Mouse (Mus musculus): ENCODE measurements around the gene Usp46. TPM values are rescaled to one million over a fixed set of nuclear protein-coding genes. Genes with fewer than 3 reads are reported as not detected.
A peak's percentile ranks its signal among the peaks of the same experiment; 100 is the strongest.
"Not testable (repeated sequence)": the region's sequence is repeated elsewhere in the genome, so short reads cannot be mapped to it uniquely, and the experiment has no call there.

The Usp46 gene
- polyA plus RNA-seq, 1 experiment from 2014 or later: 26.9 TPM

GRCm38 (mm10) chr5:74093556-74094428 lies 25.6 kb upstream of the Usp46 start:
- Histone ChIP-seq H3K27me3 (no peaks in the 10 kb centered on the region), H3K9me3 (replicated peaks) (no peaks in the 10 kb centered on the region), H3K36me3 (peaks cover 20% of the 10 kb centered on the region; the same call in 1 of the 2 replicates), H3K4me2 (peak overlapping the region; percentile 76), H3K9ac (peak overlapping the region; percentile 98), H3K27ac (peak overlapping the region; percentile 94), H3K4me3 (peak overlapping the region; percentile 93), H3K4me1 (replicated peaks) (peaks cover 23% of the 10 kb centered on the region; the same call in 1 of the 2 replicates)
- 21% methylated on average over 11 of the region's 11 CpGs for WGBS
- ATAC-seq (replicated peaks; ENCODE audit: insufficient number of reproducible peaks, insufficient read depth, low FRiP score, low read depth): no peak

GRCm38 (mm10) chr5:74092833-74093555 lies 24.8 kb upstream of the Usp46 start:
- no peaks in the 10 kb centered on the region for H3K27me3 ChIP-seq
- WGBS: under 1% methylated on average over 57 of the region's 57 CpGs
- peak overlapping the region; percentile 76 for H3K4me2 ChIP-seq
- peak overlapping the region; percentile 93 for H3K4me3 ChIP-seq
- peak; percentile 95 for ATAC-seq (replicated peaks; ENCODE audit: insufficient number of reproducible peaks, insufficient read depth, low FRiP score, low read depth)
- H3K9ac ChIP-seq: peak overlapping the region; percentile 98
- H3K4me1 ChIP-seq (replicated peaks): peaks cover 23% of the 10 kb centered on the region; the same call in 1 of the 2 replicates
- H3K9me3 ChIP-seq (replicated peaks): no peaks in the 10 kb centered on the region
- peaks cover 20% of the 10 kb centered on the region; the same call in 1 of the 2 replicates for H3K36me3 ChIP-seq
- peak overlapping the region; percentile 94 for H3K27ac ChIP-seq

- H3K9me3 ChIP-seq (replicated peaks): no peaks in the 10 kb centered on the region
- H3K9ac ChIP-seq: peak overlapping the region; percentile 45; the same call in 1 of the 2 replicates
- H3K36me3 ChIP-seq: peaks cover 20% of the 10 kb centered on the region; the same call in 1 of the 2 replicates
- peak overlapping the region; percentile 94 for H3K27ac ChIP-seq
- 0 out of 2 replicates have a peak, but pooled peaks have one; percentile 1 for ATAC-seq (replicated peaks; ENCODE audit: insufficient number of reproducible peaks, insufficient read depth, low FRiP score, low read depth)
- H3K4me2 ChIP-seq: peak overlapping the region; percentile 76
- H3K27me3 ChIP-seq: no peaks in the 10 kb centered on the region
- 43% methylated on average over 4 of the region's 4 CpGs for WGBS
- peaks cover 23% of the 10 kb centered on the region; the same call in 1 of the 2 replicates for H3K4me1 ChIP-seq (replicated peaks)
- peak overlapping the region; percentile 93 for H3K4me3 ChIP-seq
These were observed 24.2 kb upstream of the Usp46 start for GRCm38 (mm10) chr5:74092481-74092832.

GRCm38 (mm10) chr5:74089643-74090042 lies 21.4 kb upstream of the Usp46 start:
- no peak overlapping the region for H3K9ac ChIP-seq
- 0 out of 2 replicates have a peak, but pooled peaks cover under 1% of the 10 kb centered on the region for H3K36me3 ChIP-seq
- peaks cover 13% of the 10 kb centered on the region; the same call in 1 of the 2 replicates for H3K4me1 ChIP-seq (replicated peaks)
- no peak for ATAC-seq (replicated peaks; ENCODE audit: insufficient number of reproducible peaks, insufficient read depth, low FRiP score, low read depth)
- H3K4me3 ChIP-seq: no peak overlapping the region
- H3K9me3 ChIP-seq (replicated peaks): no peaks in the 10 kb centered on the region
- no peaks in the 10 kb centered on the region for H3K27me3 ChIP-seq
- no peak overlapping the region for H3K4me2 ChIP-seq
- 78% methylated on average over 3 of the region's 3 CpGs for WGBS
- no peak overlapping the region for H3K27ac ChIP-seq

GRCm38 (mm10) chr5:74081756-74082155 lies 13.5 kb upstream of the Usp46 start:
- Histone ChIP-seq H3K36me3 (no peaks in the 10 kb centered on the region), H3K4me1 (replicated peaks) (peaks cover 10% of the 10 kb centered on the region; the same call in 1 of the 2 replicates), H3K4me3 (no peak overlapping the region), H3K27ac (no peak overlapping the region), H3K9me3 (replicated peaks) (no peaks in the 10 kb centered on the region), H3K27me3 (no peaks in the 10 kb centered on the region), H3K9ac (no peak overlapping the region), H3K4me2 (no peak overlapping the region)
- no peak for ATAC-seq (replicated peaks; ENCODE audit: insufficient number of reproducible peaks, insufficient read depth, low FRiP score, low read depth)
- 70% methylated on average over 6 of the region's 6 CpGs for WGBS

- no peak overlapping the region for H3K9ac ChIP-seq
- WGBS: 66% methylated on average over 11 of the region's 11 CpGs
- H3K4me2 ChIP-seq: no peak overlapping the region
- no peaks in the 10 kb centered on the region for H3K27me3 ChIP-seq
- no peak for ATAC-seq (replicated peaks; ENCODE audit: insufficient number of reproducible peaks, insufficient read depth, low FRiP score, low read depth)
- H3K27ac ChIP-seq: no peak overlapping the region
- no peaks in the 10 kb centered on the region for H3K36me3 ChIP-seq
- no peaks in the 10 kb centered on the region for H3K9me3 ChIP-seq (replicated peaks)
- peaks cover 12% of the 10 kb centered on the region; the same call in 1 of the 2 replicates for H3K4me1 ChIP-seq (replicated peaks)
- H3K4me3 ChIP-seq: no peak overlapping the region
These were observed 10.8 kb upstream of the Usp46 start for GRCm38 (mm10) chr5:74078861-74079615.

GRCm38 (mm10) chr5:74078400-74078799 lies 10.2 kb upstream of the Usp46 start:
- WGBS: 86% methylated on average over 1 of the region's 1 CpGs
- no peak for ATAC-seq (replicated peaks; ENCODE audit: insufficient number of reproducible peaks, insufficient read depth, low FRiP score, low read depth)
- H3K4me1 ChIP-seq (replicated peaks): peaks cover 12% of the 10 kb centered on the region; the same call in 1 of the 2 replicates

GRCm38 (mm10) chr5:74077959-74078358 lies 9.7 kb upstream of the Usp46 start:
- peaks cover 12% of the 10 kb centered on the region; the same call in 1 of the 2 replicates for H3K4me1 ChIP-seq (replicated peaks)
- no peak overlapping the region for H3K4me3 ChIP-seq
- H3K27ac ChIP-seq: no peak overlapping the region
- no peaks in the 10 kb centered on the region for H3K27me3 ChIP-seq
- no peaks in the 10 kb centered on the region for H3K36me3 ChIP-seq
- H3K9ac ChIP-seq: no peak overlapping the region
- no peak for ATAC-seq (replicated peaks; ENCODE audit: insufficient number of reproducible peaks, insufficient read depth, low FRiP score, low read depth)
- WGBS: 40% methylated on average over 8 of the region's 8 CpGs
- no peak overlapping the region for H3K4me2 ChIP-seq
- no peaks in the 10 kb centered on the region for H3K9me3 ChIP-seq (replicated peaks)

More at GRCm38 (mm10) chr5:74078400-74078799, 10.2 kb upstream of the Usp46 start:
- H3K27ac ChIP-seq: no peak overlapping the region
- no peaks in the 10 kb centered on the region for H3K27me3 ChIP-seq
- no peaks in the 10 kb centered on the region for H3K36me3 ChIP-seq
- no peak overlapping the region for H3K9ac ChIP-seq
- H3K4me3 ChIP-seq: no peak overlapping the region
- no peaks in the 10 kb centered on the region for H3K9me3 ChIP-seq (replicated peaks)
- no peak overlapping the region for H3K4me2 ChIP-seq

- Histone ChIP-seq H3K4me3 (no peak overlapping the region), H3K4me2 (no peak overlapping the region), H3K9me3 (replicated peaks) (no peaks in the 10 kb centered on the region), H3K4me1 (replicated peaks) (peaks cover 12% of the 10 kb centered on the region; the same call in 1 of the 2 replicates), H3K9ac (no peak overlapping the region), H3K27ac (no peak overlapping the region), H3K36me3 (no peaks in the 10 kb centered on the region), H3K27me3 (no peaks in the 10 kb centered on the region)
- ATAC-seq (replicated peaks; ENCODE audit: insufficient number of reproducible peaks, insufficient read depth, low FRiP score, low read depth): no peak
- WGBS: 17% methylated on average over 9 of the region's 9 CpGs
These were observed 8.5 kb upstream of the Usp46 start for GRCm38 (mm10) chr5:74076759-74077158.

- H3K9ac ChIP-seq; H3K36me3 ChIP-seq; H3K4me2 ChIP-seq; H3K27ac ChIP-seq; H3K9me3 ChIP-seq (replicated peaks); H3K4me3 ChIP-seq; H3K27me3 ChIP-seq; ATAC-seq (replicated peaks; ENCODE audit: insufficient number of reproducible peaks, insufficient read depth, low FRiP score, low read depth): not testable (repeated sequence)
- WGBS: 87% methylated on average over 5 of the region's 5 CpGs
- H3K4me1 ChIP-seq (replicated peaks): peaks cover 30% of the 10 kb centered on the region
These were observed 2.3 kb upstream of the Usp46 start for GRCm38 (mm10) chr5:74070564-74070963.

Measured in heart, embryonic 15.5 days (tissue).